ENCODE assay signal across 15 mouse cellular contexts in genomic region chr10:127542084-127542483, GRCm38 (mm10). TPM values are rescaled to one million over a fixed set of nuclear protein-coding genes. Genes with fewer than 3 reads are reported as not detected.
A peak's percentile ranks its signal among the peaks of the same experiment; 100 is the strongest.
DNase-seq lines count a peak whose midpoint lies in the region; ATAC-seq and TF ChIP-seq lines count a peak whose summit lies in the region.
"Had no signal": no experiment of that assay in that cellular context is flagged by ENCODE, and none has a peak within 500 bp of the region (broad histone marks: within the 10 kb centered on the region; RNA-seq: fewer than 3 reads in every experiment).

No protein-coding gene starts in this region.

- 70% methylated on average over 13 of the region's 13 CpGs for WGBS in forebrain, embryonic 13.5 days
- 66% methylated on average over 13 of the region's 13 CpGs for WGBS in forebrain, embryonic 15.5 days
- 56% methylated on average over 13 of the region's 13 CpGs for WGBS in hindbrain, embryonic 13.5 days
- WGBS in intestine, embryonic 16.5 days = 85% methylated on average over 13 of the region's 13 CpGs

- peak; percentile 70 for DNase-seq in left cerebral cortex, postnatal 4 days
- DNase-seq in left cerebral cortex, adult 8-10 months (ENCODE audit: low spot score in 2 of 2) = no peak
- no peak for DNase-seq in spleen, postnatal 4 days (ENCODE audit: low spot score in 2 of 2)
- DNase-seq: adrenal gland, postnatal 14 days; embryo, embryonic 11 days; thymus, postnatal 4 days had no signal

- H3K27me3 ChIP-seq in forebrain, embryonic 13.5 days = no peaks in the 10 kb centered on the region
- H3K27me3 ChIP-seq in forebrain, embryonic 15.5 days = no peaks in the 10 kb centered on the region
- H3K27me3 ChIP-seq in hindbrain, embryonic 13.5 days = no peaks in the 10 kb centered on the region
- H3K27me3 ChIP-seq in myocyte (ENCODE audit: control insufficient read depth, insufficient read depth, insufficient read length) = no peaks in the 10 kb centered on the region
- H3K27me3 ChIP-seq in intestine, embryonic 16.5 days (replicated peaks; ENCODE audit: control insufficient read depth, insufficient read depth, low read length) = 0 out of 2 replicates have a peak, but pooled peaks cover under 1% of the 10 kb centered on the region
- H3K27me3 ChIP-seq: neural tube, embryonic 12.5 days had no signal

- no peak overlapping the region for H3K4me3 ChIP-seq in forebrain, embryonic 13.5 days
- no peak overlapping the region for H3K4me3 ChIP-seq in forebrain, embryonic 15.5 days
- no peak overlapping the region for H3K4me3 ChIP-seq in hindbrain, embryonic 13.5 days
- no peak overlapping the region for H3K4me3 ChIP-seq in myocyte
- no peak overlapping the region for H3K4me3 ChIP-seq in intestine, embryonic 16.5 days (ENCODE audit: low read length)
- H3K4me3 ChIP-seq: forebrain, embryonic 12.5 days; neural tube, embryonic 12.5 days had no signal

- H3K9me3 ChIP-seq in forebrain, embryonic 13.5 days (replicated peaks) = no peaks in the 10 kb centered on the region
- H3K9me3 ChIP-seq in forebrain, embryonic 15.5 days = no peaks in the 10 kb centered on the region
- no peaks in the 10 kb centered on the region for H3K9me3 ChIP-seq in hindbrain, embryonic 13.5 days
- H3K9me3 ChIP-seq in intestine, embryonic 16.5 days (ENCODE audit: control insufficient read depth, low read length) = no peaks in the 10 kb centered on the region
- H3K9me3 ChIP-seq: forebrain, embryonic 12.5 days; neural tube, embryonic 12.5 days had no signal

- no peak overlapping the region for H3K9ac ChIP-seq in forebrain, embryonic 13.5 days
- no peak overlapping the region for H3K9ac ChIP-seq in forebrain, embryonic 15.5 days (replicated peaks)
- no peak overlapping the region; the same call in 1 of the 2 replicates for H3K9ac ChIP-seq in hindbrain, embryonic 13.5 days
- H3K9ac ChIP-seq in intestine, embryonic 16.5 days (ENCODE audit: low read depth, low read length) = no peak overlapping the region
- H3K9ac ChIP-seq: forebrain, embryonic 12.5 days; neural tube, embryonic 12.5 days had no signal

- H3ac ChIP-seq in myocyte (ENCODE audit: control insufficient read depth, insufficient read length) = no peak overlapping the region

- peaks cover 89% of the 10 kb centered on the region for H3K36me3 ChIP-seq in forebrain, embryonic 13.5 days (ENCODE audit: poor library complexity, severe bottlenecking)
- H3K36me3 ChIP-seq in forebrain, embryonic 15.5 days = peaks cover 84% of the 10 kb centered on the region
- peaks cover 88% of the 10 kb centered on the region for H3K36me3 ChIP-seq in hindbrain, embryonic 13.5 days
- peaks cover 17% of the 10 kb centered on the region for H3K36me3 ChIP-seq in myocyte (ENCODE audit: control insufficient read depth, insufficient read depth)
- H3K36me3 ChIP-seq in intestine, embryonic 16.5 days (ENCODE audit: control insufficient read depth, insufficient read depth, low read length) = peaks cover 35% of the 10 kb centered on the region

- peak overlapping the region; percentile 31; the same call in 1 of the 2 replicates for H3K27ac ChIP-seq in forebrain, embryonic 13.5 days
- no peak overlapping the region for H3K27ac ChIP-seq in forebrain, embryonic 15.5 days (replicated peaks)
- H3K27ac ChIP-seq in hindbrain, embryonic 13.5 days = peak overlapping the region; percentile 78
- H3K27ac ChIP-seq in intestine, embryonic 16.5 days (ENCODE audit: low read length) = no peak overlapping the region
- H3K27ac ChIP-seq: forebrain, embryonic 12.5 days; neural tube, embryonic 12.5 days had no signal

- intact Hi-C loops in left cerebral cortex, postnatal 4 days (cut with DNase I) = no loop called here

- H3K79me2 ChIP-seq in myocyte (ENCODE audit: control insufficient read depth, insufficient read depth) = no peaks in the 10 kb centered on the region

- no peak for ATAC-seq in forebrain, embryonic 13.5 days
- no peak for ATAC-seq in forebrain, embryonic 15.5 days (replicated peaks)
- ATAC-seq in hindbrain, embryonic 13.5 days (ENCODE audit: low FRiP score) = no peak
- no peak for ATAC-seq in intestine, embryonic 16.5 days
- ATAC-seq: lung, postnatal 0 days had no signal

- H3K4me1 ChIP-seq in forebrain, embryonic 13.5 days = peaks cover 13% of the 10 kb centered on the region
- H3K4me1 ChIP-seq in forebrain, embryonic 15.5 days = peaks cover 5% of the 10 kb centered on the region
- peaks cover 15% of the 10 kb centered on the region for H3K4me1 ChIP-seq in hindbrain, embryonic 13.5 days (replicated peaks)
- no peaks in the 10 kb centered on the region for H3K4me1 ChIP-seq in intestine, embryonic 16.5 days (ENCODE audit: control insufficient read depth, insufficient read depth, low read length)

- TF ChIP-seq POLR2A in myocyte (IDR thresholded peaks at IDR 0.05; ENCODE audit: insufficient read length, low read depth) = no peak

- no peak overlapping the region for H3K4me2 ChIP-seq in forebrain, embryonic 13.5 days
- H3K4me2 ChIP-seq in forebrain, embryonic 15.5 days (replicated peaks) = no peak overlapping the region
- no peak overlapping the region for H3K4me2 ChIP-seq in hindbrain, embryonic 13.5 days
- H3K4me2 ChIP-seq in myocyte (ENCODE audit: low read depth) = no peak overlapping the region
- H3K4me2 ChIP-seq in intestine, embryonic 16.5 days (ENCODE audit: low read depth, low read length) = no peak overlapping the region
- H3K4me2 ChIP-seq: forebrain, embryonic 12.5 days; neural tube, embryonic 12.5 days had no signal

TF ChIP-seq in myocyte, 11 proteins besides CTCF, POLR2A, EP300 and RAD21:
- no peak for TF ChIP-seq E2F4 (IDR thresholded peaks at IDR 0.05; ENCODE audit: insufficient read depth)
- TF ChIP-seq USF1 (IDR thresholded peaks at IDR 0.05; ENCODE audit: low read depth) = no peak
- TF ChIP-seq POLR2AphosphoS2 (IDR thresholded peaks at IDR 0.05; ENCODE audit: insufficient read length, low read depth) = peak; percentile 6
- no peak for TF ChIP-seq MYOD1 (IDR thresholded peaks at IDR 0.05; ENCODE audit: control insufficient read depth in 1 of 3, insufficient read length in 2 of 3, low read depth in 2 of 3)
- TF ChIP-seq MYOG (IDR thresholded peaks at IDR 0.05; ENCODE audit: control insufficient read depth in 1 of 3, insufficient read depth in 1 of 3, insufficient read length in 2 of 3, low read depth in 2 of 3) = no peak
- TF ChIP-seq MAX (IDR thresholded peaks at IDR 0.05; ENCODE audit: low read depth) = no peak
- no peak for TF ChIP-seq TCF12 (IDR thresholded peaks at IDR 0.05; ENCODE audit: insufficient read depth, poor library complexity, severe bottlenecking)

RNA-seq across cellular contexts. Expression of gene Nxph4, which starts 7.7 kb away (rescaled TPM):
- 36.8 and 50.7 TPM in 2 replicates for polyA plus RNA-seq in forebrain, embryonic 13.5 days (2015; fragmentation: Nextera tagmentation; extraction: Ambion mirVana)
- 38.9 and 40.2 TPM in 2 replicates for polyA plus RNA-seq in forebrain, embryonic 15.5 days (2015; fragmentation: Nextera tagmentation; extraction: Ambion mirVana)
- total RNA-seq in left cerebral cortex, postnatal 4 days (2021) = 10 to 100 TPM; 12.9 to 14.4 TPM
- total RNA-seq in left cerebral cortex, adult 8-10 months (2022) = 1 to 10 TPM; 6.6 to 9.7 (median 8.4) TPM
- polyA plus RNA-seq in hindbrain, embryonic 13.5 days (2015; fragmentation: Nextera tagmentation; extraction: Ambion mirVana) = 139 and 176 TPM in 2 replicates
- 3.9 TPM for polyA plus RNA-seq in myocyte (2012; fragmentation: generic; extraction: Trizol)
- 4.3 and 4.4 TPM in 2 replicates for polyA plus RNA-seq in intestine, embryonic 16.5 days (2015; fragmentation: Nextera tagmentation; extraction: Ambion mirVana)
- total RNA-seq: MEL had no signal

RNA-seq across cellular contexts. Expression of gene Shmt2, which starts 19.8 kb away (rescaled TPM):
- polyA plus RNA-seq in forebrain, embryonic 13.5 days (2015; fragmentation: Nextera tagmentation; extraction: Ambion mirVana) = 89.6 and 91.5 TPM in 2 replicates
- 75.2 and 78.5 TPM in 2 replicates for polyA plus RNA-seq in forebrain, embryonic 15.5 days (2015; fragmentation: Nextera tagmentation; extraction: Ambion mirVana)
- 10 to 100 TPM; 39.7 to 39.9 TPM for total RNA-seq in left cerebral cortex, postnatal 4 days (2021)
- 10 to 100 TPM; 24.4 to 33.6 (median 25.7) TPM for total RNA-seq in left cerebral cortex, adult 8-10 months (2022)
- polyA plus RNA-seq in hindbrain, embryonic 13.5 days (2015; fragmentation: Nextera tagmentation; extraction: Ambion mirVana) = 52.7 and 57.5 TPM in 2 replicates
- polyA plus RNA-seq in myocyte (2012; fragmentation: generic; extraction: Trizol) = 535 TPM
- polyA plus RNA-seq in intestine, embryonic 16.5 days (2015; fragmentation: Nextera tagmentation; extraction: Ambion mirVana) = 146 and 170 TPM in 2 replicates

RNA-seq across cellular contexts. Expression of gene Ndufa4l2, which starts 27.3 kb away (rescaled TPM):
- 11.9 and 12.8 TPM in 2 replicates for polyA plus RNA-seq in forebrain, embryonic 13.5 days (2015; fragmentation: Nextera tagmentation; extraction: Ambion mirVana)
- polyA plus RNA-seq in forebrain, embryonic 15.5 days (2015; fragmentation: Nextera tagmentation; extraction: Ambion mirVana) = 17.1 and 18.0 TPM in 2 replicates
- 1 to 10 TPM; 4.9 to 7.5 TPM for total RNA-seq in left cerebral cortex, postnatal 4 days (2021)
- total RNA-seq in left cerebral cortex, adult 8-10 months (2022) = 1 to 10 TPM; 3.8 to 5.2 (median 4.6) TPM
- 13.4 and 15.5 TPM in 2 replicates for polyA plus RNA-seq in hindbrain, embryonic 13.5 days (2015; fragmentation: Nextera tagmentation; extraction: Ambion mirVana)
- polyA plus RNA-seq in myocyte (2012; fragmentation: generic; extraction: Trizol) = 2.9 TPM
- 64.5 and 64.6 TPM in 2 replicates for polyA plus RNA-seq in intestine, embryonic 16.5 days (2015; fragmentation: Nextera tagmentation; extraction: Ambion mirVana)

RNA-seq across cellular contexts. Expression of gene Stac3, which starts 40.6 kb away (rescaled TPM):
- 1.0 and 1.1 TPM in 2 replicates for polyA plus RNA-seq in forebrain, embryonic 13.5 days (2015; fragmentation: Nextera tagmentation; extraction: Ambion mirVana)
- 1.5 and 1.6 TPM in 2 replicates for polyA plus RNA-seq in forebrain, embryonic 15.5 days (2015; fragmentation: Nextera tagmentation; extraction: Ambion mirVana)
- 1 to 10 TPM; 5.1 to 5.2 TPM for total RNA-seq in left cerebral cortex, postnatal 4 days (2021)
- 1 to 10 TPM; 2.3 to 4.5 (median 3.0) TPM for total RNA-seq in left cerebral cortex, adult 8-10 months (2022)
- 2.5 TPM in 2 replicates for polyA plus RNA-seq in hindbrain, embryonic 13.5 days (2015; fragmentation: Nextera tagmentation; extraction: Ambion mirVana)
- polyA plus RNA-seq in myocyte (2012; fragmentation: generic; extraction: Trizol) = 125 TPM
- polyA plus RNA-seq in intestine, embryonic 16.5 days (2015; fragmentation: Nextera tagmentation; extraction: Ambion mirVana) = 0.32 and 0.67 TPM in 2 replicates
- total RNA-seq: MEL had no signal

Comparison
In these comparisons a context has a peak if more than half of its experiments do, and no peak if none do; other contexts are left out.
1. H3K27ac ChIP-seq: peak in forebrain, embryonic 13.5 days (single experiment) and hindbrain, embryonic 13.5 days (single experiment); none in forebrain, embryonic 15.5 days (single experiment) and intestine, embryonic 16.5 days (single experiment).